Mouse (Mus musculus): ENCODE measurements at regions not wholly inside any gene's neighbourhood (a gene's known extent, or its start where the extent isn't known, plus 50 kb on each side); places are given as distances from the start of the nearest gene placed in this dataset.

DNA sequence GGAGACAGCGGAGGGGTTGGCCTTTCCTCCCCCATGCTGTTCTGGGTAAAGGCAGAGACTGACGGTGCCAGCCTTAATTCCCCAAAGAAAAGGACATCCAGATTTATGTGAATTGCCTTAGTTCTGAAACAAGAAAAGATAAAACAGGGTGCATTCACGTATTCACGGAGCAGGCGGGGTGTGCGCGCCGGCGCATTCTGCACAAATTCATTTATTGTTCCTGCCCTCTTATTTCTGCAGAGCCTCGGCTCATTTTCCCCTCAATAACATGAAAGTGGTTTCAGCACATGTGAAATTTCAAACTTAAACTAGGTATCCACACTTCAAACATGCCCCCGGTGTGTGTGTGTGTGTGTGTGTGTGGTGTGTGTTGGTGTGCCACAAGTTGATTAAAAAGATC is 70.3 kb upstream of the Zfhx3 start:
- TF ChIP-seq POLR2A (IDR thresholded peaks at IDR 0.05; ENCODE audit: borderline replicate concordance, extremely low read depth, low read depth, low read length): no peak
- no peak for TF ChIP-seq CTCF (IDR thresholded peaks at IDR 0.05; ENCODE audit: insufficient read depth, low read length)
